Mouse (Mus musculus): Measurements from ENCODE around the gene Nfil3. TPM values are rescaled to one million over a fixed set of nuclear protein-coding genes. Genes with fewer than 3 reads are reported as not detected.

The Nfil3 gene
- total and polyA plus RNA-seq, 3 experiments: 0.03 to 0.11 TPM; not detected in 1

- Histone ChIP-seq H3K9me3 (replicated peaks) (peaks cover 8% of the 10 kb centered on the region; the same call in 1 of the 2 replicates), H3K36me3 (replicated peaks) (peaks cover 72% of the 10 kb centered on the region), H3K4me3 (ENCODE audit: low read depth, low read length) (no peak overlapping the region), H3K4me1 (ENCODE audit: insufficient read depth, low read depth, low read length) (peaks cover 16% of the 10 kb centered on the region), H3K27me3 (ENCODE audit: insufficient read depth, low read length) (no peaks in the 10 kb centered on the region)
- DNase-seq (ENCODE audit: low spot score) (no peak), ATAC-seq (ENCODE audit: extremely low read depth, insufficient number of reproducible peaks, low FRiP score, poor library complexity, severe bottlenecking) (no peak; the same call in 1 of the 2 replicates)
- TF ChIP-seq POLR2AphosphoS5 (IDR thresholded peaks at IDR 0.05; ENCODE audit: insufficient replicate concordance, low read depth, low read length): no peak
- TF ChIP-seq GATA1 (IDR thresholded peaks at IDR 0.05; ENCODE audit: borderline replicate concordance, low read length): no peak
- TF ChIP-seq GATA2 (IDR thresholded peaks at IDR 0.05; ENCODE audit: borderline replicate concordance, low read depth, low read length): no peak
- no peak for TF ChIP-seq TAL1 (conservative IDR thresholded peaks at IDR 0.05; ENCODE audit: low read depth, low read length)
- TF ChIP-seq CTCF (IDR thresholded peaks at IDR 0.05; ENCODE audit: low read depth, low read length): no peak
Observed at GRCm38 (mm10) chr13:52921966-52922365, 58.9 kb downstream of the Nfil3 start.

DNA sequence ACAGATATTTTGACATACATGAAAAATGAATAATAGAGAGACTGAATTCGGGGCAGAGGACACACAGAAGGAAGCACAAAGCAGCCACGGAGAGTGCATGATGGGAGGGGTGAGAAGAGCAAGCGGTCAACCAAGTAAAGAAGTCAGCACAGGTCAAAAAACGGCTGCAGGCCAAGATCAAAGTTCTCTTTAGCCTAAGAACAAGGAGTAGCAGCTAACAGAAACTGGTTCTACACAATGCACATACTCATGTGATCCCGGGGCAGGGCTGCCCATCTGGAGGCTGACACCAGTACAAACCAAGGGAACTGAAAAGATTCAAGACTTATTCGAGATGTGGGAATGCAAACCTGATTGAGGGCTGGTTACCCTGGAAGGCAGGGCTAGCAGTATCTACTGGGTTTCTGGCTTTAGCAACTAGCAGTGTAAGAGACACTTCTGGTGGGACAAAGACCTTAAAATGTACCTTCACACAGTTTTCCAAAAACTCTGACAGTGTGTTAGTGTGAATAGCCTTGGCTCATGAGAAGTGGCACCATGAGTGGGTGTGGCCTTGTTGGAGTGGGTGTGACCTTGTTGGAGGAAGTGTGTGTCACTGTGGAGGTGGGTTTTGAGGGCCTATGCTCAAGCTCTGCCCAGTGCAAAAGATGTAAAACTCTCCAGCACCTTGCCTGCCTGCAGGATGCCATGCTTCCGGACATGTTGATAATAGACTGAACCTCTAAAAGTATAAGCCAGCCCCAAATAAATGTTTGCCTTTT is 59.6 kb downstream of the Nfil3 start:
- Histone ChIP-seq H3K4me3 (ENCODE audit: low read depth, low read length) (no peak overlapping the region), H3K36me3 (replicated peaks) (peaks cover 72% of the 10 kb centered on the region), H3K27me3 (ENCODE audit: insufficient read depth, low read length) (no peaks in the 10 kb centered on the region), H3K4me1 (ENCODE audit: insufficient read depth, low read depth, low read length) (peaks cover 14% of the 10 kb centered on the region), H3K9me3 (replicated peaks) (peaks cover 8% of the 10 kb centered on the region; the same call in 1 of the 2 replicates)
- ATAC-seq (ENCODE audit: extremely low read depth, insufficient number of reproducible peaks, low FRiP score, poor library complexity, severe bottlenecking): no peak
- TF ChIP-seq GATA2 (IDR thresholded peaks at IDR 0.05; ENCODE audit: borderline replicate concordance, low read depth, low read length): no peak
- TF ChIP-seq GATA1 (IDR thresholded peaks at IDR 0.05; ENCODE audit: borderline replicate concordance, low read length): no peak
- no peak for TF ChIP-seq POLR2AphosphoS5 (IDR thresholded peaks at IDR 0.05; ENCODE audit: insufficient replicate concordance, low read depth, low read length)
- no peak for TF ChIP-seq TAL1 (conservative IDR thresholded peaks at IDR 0.05; ENCODE audit: low read depth, low read length)
- no peak for DNase-seq (ENCODE audit: low spot score)

DNA sequence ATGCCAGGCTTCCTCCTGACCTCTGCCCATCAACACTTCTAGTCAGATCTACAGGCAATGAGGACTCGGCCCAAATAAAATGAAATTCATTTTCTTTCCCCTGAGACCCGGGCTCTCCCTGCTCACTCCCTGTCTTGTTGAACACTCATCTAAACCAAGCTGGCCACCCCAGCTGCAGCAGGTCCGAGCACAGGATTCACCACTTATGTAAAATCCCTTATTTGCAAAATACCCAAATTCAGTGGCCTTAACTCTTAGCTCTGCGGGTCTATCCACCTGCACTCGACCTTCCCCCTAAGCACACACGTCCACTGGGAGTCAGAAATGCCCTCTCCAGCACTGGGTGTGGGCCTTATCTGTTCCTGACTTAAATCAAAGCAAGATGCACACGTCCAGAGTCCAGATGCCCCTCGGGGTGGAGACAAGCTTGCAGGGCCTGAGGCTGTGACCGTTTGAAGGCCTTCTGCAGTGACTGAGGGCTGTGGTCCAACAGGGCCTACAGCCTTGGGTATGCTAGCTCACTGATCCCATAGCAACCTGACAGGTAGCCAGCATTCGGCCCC is 61.0 kb downstream of the Nfil3 start:
- DNase-seq (ENCODE audit: low spot score) (no peak), ATAC-seq (ENCODE audit: extremely low read depth, insufficient number of reproducible peaks, low FRiP score, poor library complexity, severe bottlenecking) (no peak)
- Histone ChIP-seq H3K4me3 (ENCODE audit: low read depth, low read length) (no peak overlapping the region), H3K27me3 (ENCODE audit: insufficient read depth, low read length) (no peaks in the 10 kb centered on the region), H3K36me3 (replicated peaks) (peaks cover 77% of the 10 kb centered on the region), H3K9me3 (replicated peaks) (peaks cover 2% of the 10 kb centered on the region; the same call in 1 of the 2 replicates), H3K4me1 (ENCODE audit: insufficient read depth, low read depth, low read length) (peaks cover 14% of the 10 kb centered on the region)
- no peak for TF ChIP-seq POLR2AphosphoS5 (IDR thresholded peaks at IDR 0.05; ENCODE audit: insufficient replicate concordance, low read depth, low read length)
- no peak for TF ChIP-seq GATA1 (IDR thresholded peaks at IDR 0.05; ENCODE audit: borderline replicate concordance, low read length)
- TF ChIP-seq GATA2 (IDR thresholded peaks at IDR 0.05; ENCODE audit: borderline replicate concordance, low read depth, low read length): no peak
- no peak for TF ChIP-seq TAL1 (conservative IDR thresholded peaks at IDR 0.05; ENCODE audit: low read depth, low read length)
- no peak for TF ChIP-seq CTCF (IDR thresholded peaks at IDR 0.05; ENCODE audit: low read depth, low read length)

DNA sequence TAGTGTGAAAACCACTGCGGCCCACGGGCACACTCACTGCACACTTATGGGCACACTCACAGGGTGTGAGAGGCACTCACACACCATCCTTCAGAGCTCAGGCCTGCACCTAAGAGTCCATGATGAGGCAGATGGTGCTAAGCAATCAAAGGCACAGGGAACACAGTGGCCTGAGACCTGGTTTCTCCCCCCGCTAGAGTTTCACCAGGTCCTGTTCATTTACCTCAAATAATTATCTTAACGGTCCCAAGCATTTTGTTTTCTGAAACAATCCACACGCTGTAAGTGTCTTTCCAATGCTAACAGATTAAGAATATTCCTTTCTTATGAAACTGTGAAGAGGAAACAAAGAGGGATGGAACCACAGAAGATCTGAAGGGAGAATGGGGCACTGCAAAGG is 62.5 kb downstream of the Nfil3 start:
- ATAC-seq (ENCODE audit: extremely low read depth, insufficient number of reproducible peaks, low FRiP score, poor library complexity, severe bottlenecking) (no peak), DNase-seq (ENCODE audit: low spot score) (no peak)
- peaks cover 77% of the 10 kb centered on the region for H3K36me3 ChIP-seq (replicated peaks)
- TF ChIP-seq POLR2AphosphoS5 (IDR thresholded peaks at IDR 0.05; ENCODE audit: insufficient replicate concordance, low read depth, low read length) (no peak), CTCF (IDR thresholded peaks at IDR 0.05; ENCODE audit: low read depth, low read length) (no peak), GATA1 (IDR thresholded peaks at IDR 0.05; ENCODE audit: borderline replicate concordance, low read length) (no peak), TAL1 (conservative IDR thresholded peaks at IDR 0.05; ENCODE audit: low read depth, low read length) (no peak), GATA2 (IDR thresholded peaks at IDR 0.05; ENCODE audit: borderline replicate concordance, low read depth, low read length) (no peak)
- peaks cover 14% of the 10 kb centered on the region for H3K4me1 ChIP-seq (ENCODE audit: insufficient read depth, low read depth, low read length)
- no peaks in the 10 kb centered on the region for H3K9me3 ChIP-seq (replicated peaks)
- H3K4me3 ChIP-seq (ENCODE audit: low read depth, low read length): no peak overlapping the region
- H3K27me3 ChIP-seq (ENCODE audit: insufficient read depth, low read length): no peaks in the 10 kb centered on the region

Other genes starting within 250 kb of the Nfil3 start
- gene Auh, start 51.4 kb downstream of the Nfil3 start, total RNA-seq (2014; fragmentation: Nextera tagmentation): 36.6 and 44.9 TPM in 2 replicates
- gene Auh, start 51.4 kb downstream of the Nfil3 start, total RNA-seq (2017): 21.2 and 21.3 TPM in 2 replicates
- gene Auh, start 51.4 kb downstream of the Nfil3 start, polyA plus RNA-seq (2012): 17.8 and 19.0 TPM in 2 replicates